Mouse (Mus musculus) MN1 (cell line): ENCODE measurements around the gene Clstn2.

Experiments
- DNase-seq: peaks from one replicate; pipeline ENCODE4 v3.0.0-alpha.2; 2016; ENCODE audit warnings: low spot score

Clstn2 gene

GRCm38 (mm10) chr9:97773911-97774310, 259.1 kb downstream of the Clstn2 start:
- DNase-seq: no peak

GRCm38 (mm10) chr9:97772431-97772830, 260.6 kb downstream of the Clstn2 start:
- no peak for DNase-seq

- no peak for DNase-seq
Observed at GRCm38 (mm10) chr9:97769331-97769730, 263.6 kb downstream of the Clstn2 start.

GRCm38 (mm10) chr9:97765251-97765767, 267.7 kb downstream of the Clstn2 start:
- DNase-seq: no peak

- no peak for DNase-seq
Observed at GRCm38 (mm10) chr9:97763048-97763447, 269.9 kb downstream of the Clstn2 start.

GRCm38 (mm10) chr9:97755599-97756270, 277.2 kb downstream of the Clstn2 start:
- DNase-seq: no peak

GRCm38 (mm10) chr9:97753715-97754114, 279.3 kb downstream of the Clstn2 start:
- no peak for DNase-seq

GRCm38 (mm10) chr9:97746574-97746973, 286.4 kb downstream of the Clstn2 start:
- no peak for DNase-seq

GRCm38 (mm10) chr9:97727715-97728486, 305.1 kb downstream of the Clstn2 start:
- DNase-seq: no peak

GRCm38 (mm10) chr9:97717728-97718127, 315.3 kb downstream of the Clstn2 start:
- no peak for DNase-seq

GRCm38 (mm10) chr9:97717005-97717404, 316.0 kb downstream of the Clstn2 start:
- no peak for DNase-seq

- DNase-seq: no peak
Observed at GRCm38 (mm10) chr9:97712888-97713287, 320.1 kb downstream of the Clstn2 start.

- DNase-seq: no peak
Observed at GRCm38 (mm10) chr9:97703901-97704503, 329.0 kb downstream of the Clstn2 start.

GRCm38 (mm10) chr9:97702989-97703388, 330.0 kb downstream of the Clstn2 start:
- no peak for DNase-seq

- DNase-seq: no peak
Observed at GRCm38 (mm10) chr9:97699983-97700382, 333.0 kb downstream of the Clstn2 start.

- no peak for DNase-seq
Observed at GRCm38 (mm10) chr9:97699020-97699419, 334.0 kb downstream of the Clstn2 start.

GRCm38 (mm10) chr9:97698071-97698470, 334.9 kb downstream of the Clstn2 start:
- DNase-seq: no peak

GRCm38 (mm10) chr9:97696655-97697235, 336.2 kb downstream of the Clstn2 start:
- no peak for DNase-seq

GRCm38 (mm10) chr9:97695278-97695677, 337.7 kb downstream of the Clstn2 start:
- DNase-seq: no peak

GRCm38 (mm10) chr9:97686826-97687425, 346.1 kb downstream of the Clstn2 start:
- DNase-seq: no peak

- DNase-seq: no peak
Observed at GRCm38 (mm10) chr9:97685664-97686063, 347.3 kb downstream of the Clstn2 start.

GRCm38 (mm10) chr9:97679878-97680277, 353.1 kb downstream of the Clstn2 start:
- DNase-seq: no peak
